Mouse (Mus musculus): ENCODE data around the gene Hacd3. TPM values are rescaled to one million over a fixed set of nuclear protein-coding genes. Genes with fewer than 3 reads are reported as not detected.

Hacd3 gene
- polyA plus RNA-seq, 1 experiment from 2014 or later, result 83.5 TPM

GRCm38 (mm10) chr9:64956337-64956736 is 65.2 kb downstream of the Hacd3 start:
- Histone ChIP-seq H3K4me2 (ENCODE audit: low read depth, low read length) (no peak overlapping the region), H3K27me3 (ENCODE audit: control insufficient read depth, insufficient read depth, low read length) (no peaks in the 10 kb centered on the region), H3K36me3 (replicated peaks; ENCODE audit: control insufficient read depth, insufficient read depth, low read depth, low read length) (no peaks in the 10 kb centered on the region), H3K9me3 (replicated peaks; ENCODE audit: control insufficient read depth, low read length) (no peaks in the 10 kb centered on the region), H3K4me1 (ENCODE audit: control insufficient read depth, insufficient read depth, low read length) (no peaks in the 10 kb centered on the region), H3K27ac (replicated peaks; ENCODE audit: low read depth, low read length) (no peak overlapping the region), H3K4me3 (ENCODE audit: low read depth, low read length) (no peak overlapping the region), H3K9ac (replicated peaks; ENCODE audit: low read length) (no peak overlapping the region)
- ATAC-seq (replicated peaks; ENCODE audit: insufficient number of reproducible peaks, low FRiP score, low TSS enrichment, low read depth), result no peak
- DNase-seq (ENCODE audit: low spot score), result peak; percentile 39
- WGBS, result 18% methylated on average over 12 of the region's 12 CpGs

GRCm38 (mm10) chr9:64953190-64953589 is 68.3 kb downstream of the Hacd3 start:
- Histone ChIP-seq H3K27me3 (ENCODE audit: control insufficient read depth, insufficient read depth, low read length) (no peaks in the 10 kb centered on the region), H3K4me3 (ENCODE audit: low read depth, low read length) (no peak overlapping the region), H3K9me3 (replicated peaks; ENCODE audit: control insufficient read depth, low read length) (no peaks in the 10 kb centered on the region), H3K27ac (replicated peaks; ENCODE audit: low read depth, low read length) (no peak overlapping the region), H3K36me3 (replicated peaks; ENCODE audit: control insufficient read depth, insufficient read depth, low read depth, low read length) (no peaks in the 10 kb centered on the region), H3K4me2 (ENCODE audit: low read depth, low read length) (no peak overlapping the region), H3K9ac (replicated peaks; ENCODE audit: low read length) (no peak overlapping the region), H3K4me1 (ENCODE audit: control insufficient read depth, insufficient read depth, low read length) (no peaks in the 10 kb centered on the region)
- no peak for ATAC-seq (replicated peaks; ENCODE audit: insufficient number of reproducible peaks, low FRiP score, low TSS enrichment, low read depth)
- 79% methylated on average over 7 of the region's 7 CpGs for WGBS
- DNase-seq (ENCODE audit: low spot score), result no peak

DNA sequence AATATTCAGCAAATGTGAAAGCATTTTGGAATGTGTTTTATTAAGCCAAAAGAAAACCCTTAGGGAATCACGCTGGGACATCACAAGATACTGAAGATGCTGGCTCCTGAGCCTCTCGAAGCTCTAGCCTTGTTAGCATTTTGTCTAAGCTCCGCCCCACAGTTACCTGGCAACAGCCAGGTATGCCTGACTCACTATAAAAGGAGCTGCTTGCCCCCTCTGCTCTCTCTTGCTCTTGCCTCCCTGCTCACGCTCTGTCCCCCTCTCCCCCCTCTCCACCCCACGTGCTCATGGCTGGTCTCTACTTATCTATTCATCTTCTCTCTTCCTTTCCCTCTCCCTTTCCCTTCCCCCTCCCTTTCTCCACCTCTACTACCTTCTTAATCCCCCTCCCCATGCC is 69.4 kb downstream of the Hacd3 start:
- DNase-seq (ENCODE audit: low spot score) (no peak), ATAC-seq (replicated peaks; ENCODE audit: insufficient number of reproducible peaks, low FRiP score, low TSS enrichment, low read depth) (no peak)
- H3K4me3 ChIP-seq (ENCODE audit: low read depth, low read length), result no peak overlapping the region
- H3K36me3 ChIP-seq (replicated peaks; ENCODE audit: control insufficient read depth, insufficient read depth, low read depth, low read length), result no peaks in the 10 kb centered on the region
- no peak overlapping the region for H3K9ac ChIP-seq (replicated peaks; ENCODE audit: low read length)
- no peaks in the 10 kb centered on the region for H3K4me1 ChIP-seq (ENCODE audit: control insufficient read depth, insufficient read depth, low read length)
- 16% methylated on average over 5 of the region's 5 CpGs for WGBS
- H3K27me3 ChIP-seq (ENCODE audit: control insufficient read depth, insufficient read depth, low read length), result no peaks in the 10 kb centered on the region
- H3K27ac ChIP-seq (replicated peaks; ENCODE audit: low read depth, low read length), result no peak overlapping the region
- no peak overlapping the region for H3K4me2 ChIP-seq (ENCODE audit: low read depth, low read length)
- no peaks in the 10 kb centered on the region for H3K9me3 ChIP-seq (replicated peaks; ENCODE audit: control insufficient read depth, low read length)

DNA sequence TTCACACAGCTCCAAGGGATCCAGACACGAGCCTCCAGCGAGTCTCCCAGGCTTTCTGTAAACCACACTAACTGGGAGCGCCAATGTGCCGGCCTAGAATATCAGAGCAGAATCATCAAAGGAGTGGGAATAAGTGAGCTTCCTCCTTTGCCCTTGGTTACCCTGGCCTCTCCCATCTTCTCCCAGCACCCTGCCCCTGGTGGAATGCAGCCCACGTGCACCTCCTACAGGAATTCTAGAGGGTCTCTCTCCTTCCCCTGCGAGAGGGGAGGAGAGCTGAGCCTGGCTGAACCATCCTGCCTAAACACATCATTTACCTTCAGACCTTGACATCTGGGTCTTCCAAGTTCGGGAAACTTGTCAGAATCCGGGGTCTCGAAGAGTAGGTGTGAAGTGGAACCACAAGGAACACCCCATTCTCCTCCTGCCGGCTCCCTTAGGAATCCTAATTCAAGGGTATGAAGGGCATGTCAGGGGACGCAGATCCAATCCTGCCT is 70.3 kb downstream of the Hacd3 start, which contains the start of gene Slc24a1:
Gene Slc24a1, minus strand, starts transcription at position 447 of the 497 bp plus-strand sequence.
- Histone ChIP-seq H3K4me3 (ENCODE audit: low read depth, low read length) (no peak within 1 kb of the TSS), H3K4me2 (ENCODE audit: low read depth, low read length) (no peak within 1 kb of the TSS), H3K9me3 (replicated peaks; ENCODE audit: control insufficient read depth, low read length) (no peaks in the 10 kb centered on the region), H3K27ac (replicated peaks; ENCODE audit: low read depth, low read length) (no peak within 1 kb of the TSS), H3K9ac (replicated peaks; ENCODE audit: low read length) (no peak within 1 kb of the TSS), H3K36me3 (replicated peaks; ENCODE audit: control insufficient read depth, insufficient read depth, low read depth, low read length) (no peaks in the 10 kb centered on the region), H3K4me1 (ENCODE audit: control insufficient read depth, insufficient read depth, low read length) (no peaks in the 10 kb centered on the region), H3K27me3 (ENCODE audit: control insufficient read depth, insufficient read depth, low read length) (no peaks in the 10 kb centered on the region)
- ATAC-seq (replicated peaks; ENCODE audit: insufficient number of reproducible peaks, low FRiP score, low TSS enrichment, low read depth) (no peak), DNase-seq (ENCODE audit: low spot score) (no peak)
- 40% methylated on average over 11 of the region's 11 CpGs for WGBS

DNA sequence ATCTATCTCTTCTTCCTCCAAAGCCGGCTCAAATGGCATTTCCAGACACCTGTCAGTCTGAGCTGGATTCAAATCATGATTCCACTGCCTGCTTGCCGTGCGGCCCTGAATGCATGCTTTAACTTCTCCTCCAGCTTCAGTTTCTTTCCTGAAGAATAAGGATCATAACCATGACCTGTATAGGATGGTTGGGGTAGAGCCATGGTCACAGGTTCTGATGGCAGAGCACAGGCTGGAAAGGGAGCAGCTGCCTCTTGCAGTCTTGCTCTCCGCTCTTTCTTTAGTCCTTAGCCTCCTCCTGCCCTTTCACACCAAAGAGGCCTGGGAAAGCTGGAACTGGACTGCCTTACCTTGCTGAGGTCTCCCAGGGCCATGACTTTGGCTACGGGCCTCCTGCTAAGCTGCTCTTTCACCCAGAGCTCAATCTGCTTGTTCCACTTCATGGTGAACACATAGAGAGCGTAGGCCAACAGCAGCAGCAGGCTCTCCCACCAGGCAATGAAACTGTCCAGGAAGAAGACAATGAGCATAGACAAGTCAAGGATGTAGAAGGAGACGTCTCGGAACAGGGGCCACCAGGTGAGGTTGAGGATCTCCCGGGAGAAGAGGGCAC is 73.9 kb downstream of the Hacd3 start:
- WGBS, result 89% methylated on average over 9 of the region's 9 CpGs
- ATAC-seq (replicated peaks; ENCODE audit: insufficient number of reproducible peaks, low FRiP score, low TSS enrichment, low read depth), result no peak

DNA sequence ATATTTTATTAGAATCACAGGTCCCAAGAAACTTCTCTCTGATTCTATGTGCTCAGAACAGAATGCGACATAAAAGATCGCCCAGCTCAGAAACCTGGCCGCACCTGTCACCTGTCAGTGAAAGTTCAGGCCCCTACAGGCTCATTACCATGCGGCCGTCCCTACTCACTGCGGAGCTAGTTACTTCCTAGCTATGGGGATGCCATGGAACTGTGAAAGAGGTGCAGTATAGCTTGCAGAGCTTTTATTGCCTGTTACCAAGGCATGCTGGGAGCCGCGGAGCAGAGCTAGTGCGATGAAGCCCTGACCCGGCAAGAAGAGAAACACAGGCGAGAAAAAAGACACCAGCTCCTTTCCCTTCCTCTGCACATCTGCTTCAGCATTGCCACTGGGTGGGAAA is 77.5 kb downstream of the Hacd3 start:
- ATAC-seq (replicated peaks; ENCODE audit: insufficient number of reproducible peaks, low FRiP score, low TSS enrichment, low read depth) (no peak), DNase-seq (ENCODE audit: low spot score) (no peak)
- H3K4me3 ChIP-seq (ENCODE audit: low read depth, low read length), result no peak overlapping the region
- H3K27me3 ChIP-seq (ENCODE audit: control insufficient read depth, insufficient read depth, low read length), result no peaks in the 10 kb centered on the region
- no peaks in the 10 kb centered on the region for H3K36me3 ChIP-seq (replicated peaks; ENCODE audit: control insufficient read depth, insufficient read depth, low read depth, low read length)
- no peaks in the 10 kb centered on the region for H3K9me3 ChIP-seq (replicated peaks; ENCODE audit: control insufficient read depth, low read length)
- 17% methylated on average over 11 of the region's 11 CpGs for WGBS
- H3K9ac ChIP-seq (replicated peaks; ENCODE audit: low read length), result no peak overlapping the region
- no peaks in the 10 kb centered on the region; the same call in 1 of the 2 replicates for H3K4me1 ChIP-seq (ENCODE audit: control insufficient read depth, insufficient read depth, low read length)
- no peak overlapping the region for H3K4me2 ChIP-seq (ENCODE audit: low read depth, low read length)
- no peak overlapping the region for H3K27ac ChIP-seq (replicated peaks; ENCODE audit: low read depth, low read length)

More for the DNA sequence above, 73.9 kb downstream of the Hacd3 start:
- no peak for DNase-seq (ENCODE audit: low spot score)
- Histone ChIP-seq H3K36me3 (replicated peaks; ENCODE audit: control insufficient read depth, insufficient read depth, low read depth, low read length) (no peaks in the 10 kb centered on the region), H3K4me1 (ENCODE audit: control insufficient read depth, insufficient read depth, low read length) (no peaks in the 10 kb centered on the region; the same call in 1 of the 2 replicates), H3K9ac (replicated peaks; ENCODE audit: low read length) (no peak overlapping the region), H3K4me3 (ENCODE audit: low read depth, low read length) (no peak overlapping the region), H3K27me3 (ENCODE audit: control insufficient read depth, insufficient read depth, low read length) (no peaks in the 10 kb centered on the region), H3K4me2 (ENCODE audit: low read depth, low read length) (no peak overlapping the region), H3K9me3 (replicated peaks; ENCODE audit: control insufficient read depth, low read length) (no peaks in the 10 kb centered on the region), H3K27ac (replicated peaks; ENCODE audit: low read depth, low read length) (no peak overlapping the region)

- Histone ChIP-seq H3K9ac (replicated peaks; ENCODE audit: low read length) (no peak overlapping the region), H3K4me3 (ENCODE audit: low read depth, low read length) (no peak overlapping the region), H3K4me2 (ENCODE audit: low read depth, low read length) (no peak overlapping the region), H3K36me3 (replicated peaks; ENCODE audit: control insufficient read depth, insufficient read depth, low read depth, low read length) (no peaks in the 10 kb centered on the region), H3K27me3 (ENCODE audit: control insufficient read depth, insufficient read depth, low read length) (no peaks in the 10 kb centered on the region), H3K27ac (replicated peaks; ENCODE audit: low read depth, low read length) (no peak overlapping the region), H3K4me1 (ENCODE audit: control insufficient read depth, insufficient read depth, low read length) (no peaks in the 10 kb centered on the region; the same call in 1 of the 2 replicates), H3K9me3 (replicated peaks; ENCODE audit: control insufficient read depth, low read length) (no peaks in the 10 kb centered on the region)
- DNase-seq (ENCODE audit: low spot score), result no peak
- ATAC-seq (replicated peaks; ENCODE audit: insufficient number of reproducible peaks, low FRiP score, low TSS enrichment, low read depth), result no peak
- WGBS, result 90% methylated on average over 4 of the region's 4 CpGs
Observed at GRCm38 (mm10) chr9:64941650-64942049, 79.8 kb downstream of the Hacd3 start.

GRCm38 (mm10) chr9:64940731-64941346 is 80.7 kb downstream of the Hacd3 start:
- no peaks in the 10 kb centered on the region for H3K36me3 ChIP-seq (replicated peaks; ENCODE audit: control insufficient read depth, insufficient read depth, low read depth, low read length)
- H3K27me3 ChIP-seq (ENCODE audit: control insufficient read depth, insufficient read depth, low read length), result no peaks in the 10 kb centered on the region
- H3K9ac ChIP-seq (replicated peaks; ENCODE audit: low read length), result no peak overlapping the region
- no peak overlapping the region for H3K4me2 ChIP-seq (ENCODE audit: low read depth, low read length)
- WGBS, result 75% methylated on average over 11 of the region's 11 CpGs
- H3K9me3 ChIP-seq (replicated peaks; ENCODE audit: control insufficient read depth, low read length), result no peaks in the 10 kb centered on the region
- H3K4me3 ChIP-seq (ENCODE audit: low read depth, low read length), result no peak overlapping the region
- DNase-seq (ENCODE audit: low spot score) (no peak), ATAC-seq (replicated peaks; ENCODE audit: insufficient number of reproducible peaks, low FRiP score, low TSS enrichment, low read depth) (no peak)
- H3K27ac ChIP-seq (replicated peaks; ENCODE audit: low read depth, low read length), result no peak overlapping the region
- no peaks in the 10 kb centered on the region; the same call in 1 of the 2 replicates for H3K4me1 ChIP-seq (ENCODE audit: control insufficient read depth, insufficient read depth, low read length)

Data from embryonic facial prominence, embryonic 11.5 days (tissue).